Mouse (Mus musculus): ENCODE measurements around the gene Usp3.

- TF ChIP-seq CTCF (IDR thresholded peaks at IDR 0.05; ENCODE audit: borderline replicate concordance, insufficient read depth, low read depth, low read length) (no peak), POLR2A (IDR thresholded peaks at IDR 0.05; ENCODE audit: borderline replicate concordance, insufficient read depth, low read length) (no peak)
These were observed 71.3 kb downstream of the Usp3 start for GRCm38 (mm10) chr9:66521595-66521994.

All from cerebellum, adult 2 months (tissue).